Mouse (Mus musculus): ENCODE measurements at regions not wholly inside any gene's neighbourhood (a gene's known extent, or its start where the extent isn't known, plus 50 kb on each side); places are given as distances from the start of the nearest gene placed in this dataset.

- DNase-seq (ENCODE audit: low spot score): no peak
These were observed 153.6 kb downstream of the Snx19 start for GRCm38 (mm10) chr9:30580500-30580899.

- DNase-seq (ENCODE audit: low spot score): no peak
These were observed 151.3 kb downstream of the Snx19 start for GRCm38 (mm10) chr9:30578213-30578612.

- DNase-seq (ENCODE audit: low spot score): no peak
These were observed 150.3 kb downstream of the Snx19 start for GRCm38 (mm10) chr9:30577243-30577642.

GRCm38 (mm10) chr9:30575531-30575930, 148.6 kb downstream of the Snx19 start:
- DNase-seq (ENCODE audit: low spot score): no peak

- DNase-seq (ENCODE audit: low spot score): no peak
These were observed 146.4 kb downstream of the Snx19 start for GRCm38 (mm10) chr9:30573294-30573693.

GRCm38 (mm10) chr9:30571014-30571413, 144.1 kb downstream of the Snx19 start:
- no peak for DNase-seq (ENCODE audit: low spot score)

GRCm38 (mm10) chr9:30564765-30565680, 138.1 kb downstream of the Snx19 start:
- DNase-seq (ENCODE audit: low spot score): no peak

- DNase-seq (ENCODE audit: low spot score): no peak
These were observed 136.5 kb downstream of the Snx19 start for GRCm38 (mm10) chr9:30563399-30563798.

GRCm38 (mm10) chr9:30554908-30555307, 128.0 kb downstream of the Snx19 start:
- DNase-seq (ENCODE audit: low spot score): no peak

- no peak for DNase-seq (ENCODE audit: low spot score)
These were observed 125.8 kb downstream of the Snx19 start for GRCm38 (mm10) chr9:30552721-30553120.

GRCm38 (mm10) chr9:30549892-30550515, 123.1 kb downstream of the Snx19 start:
- no peak for DNase-seq (ENCODE audit: low spot score)

- no peak for DNase-seq (ENCODE audit: low spot score)
These were observed 113.0 kb downstream of the Snx19 start for GRCm38 (mm10) chr9:30539858-30540257.

- no peak for DNase-seq (ENCODE audit: low spot score)
These were observed 109.7 kb downstream of the Snx19 start for GRCm38 (mm10) chr9:30536508-30537100.

GRCm38 (mm10) chr9:30534961-30535360, 108.1 kb downstream of the Snx19 start:
- DNase-seq (ENCODE audit: low spot score): no peak

GRCm38 (mm10) chr9:30533780-30534343, 107.0 kb downstream of the Snx19 start:
- no peak for DNase-seq (ENCODE audit: low spot score)

- no peak for DNase-seq (ENCODE audit: low spot score)
These were observed 106.3 kb downstream of the Snx19 start for GRCm38 (mm10) chr9:30533091-30533779.

- no peak for DNase-seq (ENCODE audit: low spot score)
These were observed 98.2 kb downstream of the Snx19 start for GRCm38 (mm10) chr9:30525086-30525485.

GRCm38 (mm10) chr9:30524401-30525066, 97.6 kb downstream of the Snx19 start:
- no peak for DNase-seq (ENCODE audit: low spot score)

- DNase-seq (ENCODE audit: low spot score): no peak
These were observed 96.9 kb downstream of the Snx19 start for GRCm38 (mm10) chr9:30523852-30524251.

GRCm38 (mm10) chr9:30522595-30523350, 95.9 kb downstream of the Snx19 start:
- DNase-seq (ENCODE audit: low spot score): no peak
